Mouse (Mus musculus) kidney, embryonic 16.5 days (tissue): ENCODE measurements around the gene Bpifb5. TPM values are rescaled to one million over a fixed set of nuclear protein-coding genes. Genes with fewer than 3 reads are reported as not detected.
"Not testable (repeated sequence)": the region's sequence is repeated elsewhere in the genome, so short reads cannot be mapped to it uniquely, and the experiment has no call there.

Experiments used
- ATAC-seq: fragments of 200-750 bp; cut with Nextera tagmentation; 2 replicates; pipeline ENCODE4 v1.8.0; 2017; ENCODE audit warnings: moderate TSS enrichment; ENCODE audit not compliant: low FRiP score, low TSS enrichment
- H3K27ac ChIP-seq: fragments of 300-500 bp; sonication (generic); 2 replicates; pipeline ENCODE4 v1.5.1; 2014; ENCODE audit warnings: low read length
- H3K27me3 ChIP-seq: fragments of 300-500 bp; sonication (generic); 2 replicates; pipeline ENCODE4 v1.6.1; 2014; ENCODE audit warnings: low read length, control low read depth, mixed read lengths; ENCODE audit not compliant: insufficient read depth
- H3K36me3 ChIP-seq: fragments of 300-500 bp; sonication (generic); 2 replicates; pipeline ENCODE4 v1.6.1; 2014; ENCODE audit warnings: low read length, control low read depth, mixed read lengths; ENCODE audit not compliant: insufficient read depth
- H3K4me1 ChIP-seq: fragments of 300-500 bp; sonication (generic); 2 replicates; pipeline ENCODE4 v1.6.1; 2014; ENCODE audit warnings: low read length, control low read depth, mixed read lengths; ENCODE audit not compliant: insufficient read depth
- H3K4me2 ChIP-seq: fragments of 300-500 bp; sonication (generic); replicated peaks from 2 replicates; pipeline ENCODE4 v1.6.1; 2014; ENCODE audit warnings: low read depth, low read length
- H3K4me3 ChIP-seq: fragments of 300-500 bp; sonication (generic); 2 replicates; pipeline ENCODE4 v1.5.1; 2014; ENCODE audit warnings: mild to moderate bottlenecking, low read length
- H3K9ac ChIP-seq: fragments of 300-500 bp; sonication (generic); replicated peaks from 2 replicates; pipeline ENCODE4 v1.6.1; 2014; ENCODE audit warnings: low read length
- H3K9me3 ChIP-seq: fragments of 300-500 bp; sonication (generic); 2 replicates; pipeline ENCODE4 v1.6.1; 2016; ENCODE audit warnings: low read length, control low read depth
- WGBS: fragments of 180-500 bp; shearing (Covaris S2); extraction: QIAGEN DNeasy Blood & Tissue Kit; methylation state at CpG from one replicate; pipeline ENCODE4 v1.1.7; 2014; 5-methylcytosine and 5-hydroxymethylcytosine counted together
- polyA plus RNA-seq: library from polyadenylated mRNA; unstranded; fragments of >200 nt; fragmentation: Nextera tagmentation; extraction: Ambion mirVana; gene quantifications from 2 replicates; pipeline ENCODE4 v1.2.1, GENCODE M21; 2015

The Bpifb5 gene
- polyA plus RNA-seq, 1 experiment from 2014 or later = 0.81 TPM

DNA sequence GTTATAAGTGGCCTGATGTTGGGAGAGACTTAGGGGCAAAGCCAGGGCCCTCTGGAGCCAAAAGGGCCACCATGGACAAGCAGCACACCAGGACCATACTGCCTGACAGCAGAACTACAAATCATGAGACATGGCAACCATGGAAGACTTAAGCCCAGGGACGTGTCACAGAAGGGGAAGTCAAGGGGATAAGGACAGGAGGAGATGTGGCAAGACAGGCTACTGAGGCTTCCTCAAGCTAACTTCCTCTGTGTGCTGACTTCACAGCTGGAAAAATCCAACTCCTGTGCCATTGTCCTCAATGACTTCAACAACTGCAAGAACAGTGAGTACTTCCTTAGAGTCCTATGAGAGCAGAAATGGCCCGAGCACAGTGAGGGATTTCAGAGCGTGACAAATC is 40.9 kb downstream of the Bpifb5 start:
- H3K9ac ChIP-seq, H3K4me2 ChIP-seq, ATAC-seq, H3K36me3 ChIP-seq, H3K9me3 ChIP-seq, H3K27ac ChIP-seq, H3K27me3 ChIP-seq, H3K4me1 ChIP-seq, H3K4me3 ChIP-seq: not testable (repeated sequence)
- 85% methylated on average over 3 of the region's 3 CpGs for WGBS

Other genes starting within 250 kb of the Bpifb5 start
- gene Bpifa6, start 248.8 kb upstream of the Bpifb5 start, polyA plus RNA-seq = not detected in 2 replicates
- not detected in 2 replicates for gene Bpifa2, start 215.5 kb upstream of the Bpifb5 start, polyA plus RNA-seq
- gene Bpifa3, start 93.4 kb upstream of the Bpifb5 start, polyA plus RNA-seq = not detected in 2 replicates
- gene Bpifa1, start 80.9 kb upstream of the Bpifb5 start, polyA plus RNA-seq = 0.29 TPM in 1 of 2 replicates, not detected in the other
- not detected in 2 replicates for gene Bpifa5, start 61.1 kb upstream of the Bpifb5 start, polyA plus RNA-seq
- not detected in 2 replicates for gene Bpifb1, start 32.9 kb upstream of the Bpifb5 start, polyA plus RNA-seq
- gene Bpifb9a, start 34.1 kb downstream of the Bpifb5 start, polyA plus RNA-seq = not detected in 2 replicates
- gene Bpifb9b, start 83.5 kb downstream of the Bpifb5 start, polyA plus RNA-seq = not detected in 2 replicates
- gene Cdk5rap1, start 149.3 kb downstream of the Bpifb5 start, polyA plus RNA-seq = 17.4 and 23.4 TPM in 2 replicates
- gene Snta1, start 184.4 kb downstream of the Bpifb5 start, polyA plus RNA-seq = 9.5 and 12.2 TPM in 2 replicates
- 44.2 and 48.3 TPM in 2 replicates for gene Cbfa2t2, start 212.7 kb downstream of the Bpifb5 start, polyA plus RNA-seq